Mouse (Mus musculus) megakaryocyte, embryonic 14.5 days (primary cell): Measurements from ENCODE around the gene Fam69b.

Experiments used
- FLI1 ChIP-seq: IDR thresholded peaks from 2 replicates; pipeline ENCODE4 v1.6.1; 2012; ENCODE audit warnings: low read length, inconsistent platforms, mixed read lengths
- GATA1 ChIP-seq: IDR thresholded peaks from 3 replicates; pipeline ENCODE4 v1.6.1; 2012; ENCODE audit warnings: mixed read lengths, low read length, inconsistent platforms, borderline replicate concordance

GRCm38 (mm10) chr2:26607056-26607910 is 21.0 kb upstream of the Fam69b start:
- no peak for TF ChIP-seq GATA1
- no peak for TF ChIP-seq FLI1
